Mouse (Mus musculus) stomach, postnatal 0 days (tissue): Measurements from ENCODE around the gene Slc8a1.

Source experiments
- CTCF ChIP-seq: IDR thresholded peaks from 2 replicates; pipeline ENCODE4 v1.5.1; 2016; ENCODE audit warnings: antibody characterized with exemption, low read depth, mild to moderate bottlenecking, moderate library complexity
- EP300 ChIP-seq: optimal IDR thresholded peaks from 2 replicates; pipeline ENCODE3; 2016; ENCODE audit warnings: antibody characterized with exemption

- TF ChIP-seq CTCF (no peak), EP300 (no peak)
Measured at GRCm38 (mm10) chr17:81360032-81360431, 378.1 kb downstream of the Slc8a1 start.
